Mouse (Mus musculus) forebrain, embryonic 15.5 days (tissue): Measurements from ENCODE around the gene Akain1. TPM values are rescaled to one million over a fixed set of nuclear protein-coding genes. Genes with fewer than 3 reads are reported as not detected.

Experiments used
- ATAC-seq: fragments of 200-750 bp; cut with Nextera tagmentation; replicated peaks from 2 replicates; pipeline ENCODE4 v1.8.0; 2017; ENCODE audit warnings: mild to moderate bottlenecking, moderate TSS enrichment, moderate library complexity
- H3K27ac ChIP-seq: fragments of 300-500 bp; sonication (generic); replicated peaks from 2 replicates; pipeline ENCODE4 v1.5.1; 2015; ENCODE audit warnings: mild to moderate bottlenecking, inconsistent platforms
- H3K27me3 ChIP-seq: fragments of 300-500 bp; sonication (generic); 2 replicates; pipeline ENCODE4 v1.6.1; 2015; ENCODE audit warnings: inconsistent platforms
- H3K36me3 ChIP-seq: fragments of 300-500 bp; sonication (generic); 2 replicates; pipeline ENCODE4 v1.6.1; 2015; ENCODE audit warnings: mild to moderate bottlenecking, inconsistent platforms
- H3K4me1 ChIP-seq: fragments of 300-500 bp; sonication (generic); 2 replicates; pipeline ENCODE4 v1.6.1; 2015; ENCODE audit warnings: inconsistent platforms
- H3K4me2 ChIP-seq: fragments of 300-500 bp; sonication (generic); replicated peaks from 2 replicates; pipeline ENCODE4 v1.6.1; 2015; ENCODE audit warnings: mild to moderate bottlenecking, inconsistent platforms
- H3K4me3 ChIP-seq: fragments of 300-500 bp; sonication (generic); 2 replicates; pipeline ENCODE4 v1.5.1; 2015; ENCODE audit warnings: mild to moderate bottlenecking, inconsistent platforms
- H3K9ac ChIP-seq: fragments of 300-500 bp; sonication (generic); replicated peaks from 2 replicates; pipeline ENCODE4 v1.6.1; 2015; ENCODE audit warnings: mild to moderate bottlenecking, inconsistent platforms
- H3K9me3 ChIP-seq: fragments of 300-500 bp; sonication (generic); 2 replicates; pipeline ENCODE4 v1.6.1; 2016; ENCODE audit warnings: inconsistent platforms
- WGBS: fragments of 180-500 bp; shearing (Covaris S2); methylation state at CpG from one replicate; pipeline ENCODE4 v1.1.7; 2015; ENCODE audit warnings: mixed read lengths; 5-methylcytosine and 5-hydroxymethylcytosine counted together
- polyA plus RNA-seq: library from polyadenylated mRNA; unstranded; fragments of >200 nt; fragmentation: Nextera tagmentation; extraction: Ambion mirVana; gene quantifications from 2 replicates; pipeline ENCODE4 v1.2.1, GENCODE M21; 2015

Akain1 gene
- polyA plus RNA-seq, 1 experiment from 2014 or later, result 0.36 TPM

GRCm38 (mm10) chr17:69487884-69488283 is 48.8 kb downstream of the Akain1 start:
- no peak overlapping the region for H3K9ac ChIP-seq
- no peaks in the 10 kb centered on the region for H3K27me3 ChIP-seq
- H3K4me3 ChIP-seq, result no peak overlapping the region
- no peak for ATAC-seq
- H3K4me1 ChIP-seq, result no peaks in the 10 kb centered on the region
- H3K27ac ChIP-seq, result no peak overlapping the region
- H3K9me3 ChIP-seq, result 0 out of 2 replicates have a peak, but pooled peaks cover 4% of the 10 kb centered on the region
- no peaks in the 10 kb centered on the region for H3K36me3 ChIP-seq
- no peak overlapping the region for H3K4me2 ChIP-seq
- 92% methylated on average over 6 of the region's 6 CpGs for WGBS

DNA sequence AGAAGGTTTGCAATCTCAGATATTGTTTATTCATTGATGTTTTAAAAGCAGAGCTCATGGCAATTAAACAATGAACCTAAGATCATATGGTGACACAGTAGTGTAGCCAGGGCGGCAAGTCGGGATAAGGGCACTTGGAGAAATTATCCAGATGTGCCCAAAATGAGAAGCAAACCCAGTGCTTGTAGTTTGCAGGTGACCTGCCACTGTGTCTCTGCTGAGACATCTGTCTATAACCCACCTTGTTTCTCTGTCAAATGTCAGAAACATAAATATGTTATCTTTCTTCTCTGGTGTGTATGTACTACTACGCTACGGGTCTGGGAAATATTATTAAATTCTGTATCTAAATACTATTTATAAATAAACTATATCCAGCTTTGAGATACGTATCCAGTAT is 49.7 kb downstream of the Akain1 start:
- H3K27ac ChIP-seq, result no peak overlapping the region
- no peaks in the 10 kb centered on the region for H3K27me3 ChIP-seq
- no peaks in the 10 kb centered on the region for H3K4me1 ChIP-seq
- WGBS, result 89% methylated on average over 5 of the region's 5 CpGs
- H3K4me2 ChIP-seq, result no peak overlapping the region
- H3K9me3 ChIP-seq, result no peaks in the 10 kb centered on the region
- no peaks in the 10 kb centered on the region for H3K36me3 ChIP-seq
- no peak overlapping the region for H3K4me3 ChIP-seq
- H3K9ac ChIP-seq, result no peak overlapping the region
- no peak for ATAC-seq

DNA sequence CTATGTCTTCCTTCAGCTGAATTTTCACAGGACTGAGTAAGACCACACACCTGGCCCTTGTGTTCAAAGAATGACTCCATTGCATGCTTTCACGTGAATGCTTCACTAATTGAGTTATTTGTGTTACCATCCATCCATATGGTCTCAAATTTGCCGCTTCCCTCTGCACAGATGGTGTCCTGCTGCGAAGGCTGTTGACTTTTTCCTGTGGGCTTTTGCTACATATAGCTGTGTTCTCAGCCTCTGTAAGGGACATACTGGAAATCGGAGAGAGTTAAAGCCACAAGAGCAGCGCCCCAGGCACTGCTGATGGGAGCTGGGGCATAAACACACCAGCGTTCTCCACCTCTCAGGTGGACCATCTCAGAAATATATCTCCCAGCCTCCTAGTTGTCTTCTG is 53.2 kb downstream of the Akain1 start:
- Histone ChIP-seq H3K36me3 (no peaks in the 10 kb centered on the region), H3K9me3 (no peaks in the 10 kb centered on the region), H3K27ac (no peak overlapping the region), H3K4me3 (no peak overlapping the region), H3K27me3 (no peaks in the 10 kb centered on the region), H3K4me1 (no peaks in the 10 kb centered on the region), H3K9ac (no peak overlapping the region), H3K4me2 (no peak overlapping the region)
- no peak for ATAC-seq
- WGBS, result 71% methylated on average over 6 of the region's 6 CpGs

DNA sequence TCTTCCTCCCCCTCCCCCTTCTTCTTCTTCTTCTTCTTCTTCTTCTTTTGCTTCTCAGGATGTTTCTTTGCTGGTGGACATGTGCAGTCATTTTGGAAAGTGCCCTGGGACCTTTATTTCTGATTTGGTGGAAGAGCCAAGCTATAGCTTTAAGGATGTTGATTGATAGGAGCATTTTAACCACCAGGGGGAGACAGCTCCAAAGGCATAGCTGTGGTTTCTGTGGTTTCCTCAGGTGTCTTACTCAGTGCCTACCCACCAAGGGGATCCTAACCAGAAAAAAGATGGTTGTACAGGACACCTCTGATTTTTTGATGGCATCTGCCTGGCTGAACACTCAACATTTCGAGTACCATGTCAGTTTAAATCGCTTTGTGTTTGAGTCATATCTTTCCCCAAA is 56.4 kb downstream of the Akain1 start:
- no peak for ATAC-seq
- Histone ChIP-seq H3K9ac (no peak overlapping the region), H3K36me3 (no peaks in the 10 kb centered on the region), H3K27me3 (no peaks in the 10 kb centered on the region), H3K4me3 (no peak overlapping the region), H3K9me3 (no peaks in the 10 kb centered on the region), H3K27ac (no peak overlapping the region), H3K4me1 (no peaks in the 10 kb centered on the region), H3K4me2 (no peak overlapping the region)
- WGBS, result 51% methylated on average over 2 of the region's 2 CpGs

GRCm38 (mm10) chr17:69496125-69496524 is 57.0 kb downstream of the Akain1 start:
- Histone ChIP-seq H3K27ac (no peak overlapping the region), H3K9ac (no peak overlapping the region), H3K4me2 (no peak overlapping the region), H3K4me3 (no peak overlapping the region), H3K9me3 (no peaks in the 10 kb centered on the region), H3K27me3 (no peaks in the 10 kb centered on the region), H3K4me1 (no peaks in the 10 kb centered on the region), H3K36me3 (no peaks in the 10 kb centered on the region)
- ATAC-seq, result no peak
- WGBS, result 92% methylated on average over 3 of the region's 3 CpGs

- 52% methylated on average over 4 of the region's 4 CpGs for whole genome bisulfite sequencing
- Histone ChIP-seq H3K4me2 (no peak overlapping the region), H3K9ac (no peak overlapping the region), H3K36me3 (no peaks in the 10 kb centered on the region), H3K9me3 (no peaks in the 10 kb centered on the region), H3K4me3 (no peak overlapping the region), H3K4me1 (no peaks in the 10 kb centered on the region), H3K27ac (no peak overlapping the region), H3K27me3 (no peaks in the 10 kb centered on the region)
- ATAC-seq, result no peak
These were observed 58.2 kb downstream of the Akain1 start for GRCm38 (mm10) chr17:69497315-69497714.

GRCm38 (mm10) chr17:69498913-69499312 is 59.8 kb downstream of the Akain1 start:
- no peak overlapping the region for H3K4me2 ChIP-seq
- no peaks in the 10 kb centered on the region for H3K27me3 ChIP-seq
- no peak for ATAC-seq
- 33% methylated on average over 2 of the region's 2 CpGs for WGBS
- no peak overlapping the region for H3K27ac ChIP-seq
- no peaks in the 10 kb centered on the region for H3K36me3 ChIP-seq
- H3K9ac ChIP-seq, result no peak overlapping the region
- no peaks in the 10 kb centered on the region for H3K9me3 ChIP-seq
- H3K4me1 ChIP-seq, result no peaks in the 10 kb centered on the region
- no peak overlapping the region for H3K4me3 ChIP-seq

DNA sequence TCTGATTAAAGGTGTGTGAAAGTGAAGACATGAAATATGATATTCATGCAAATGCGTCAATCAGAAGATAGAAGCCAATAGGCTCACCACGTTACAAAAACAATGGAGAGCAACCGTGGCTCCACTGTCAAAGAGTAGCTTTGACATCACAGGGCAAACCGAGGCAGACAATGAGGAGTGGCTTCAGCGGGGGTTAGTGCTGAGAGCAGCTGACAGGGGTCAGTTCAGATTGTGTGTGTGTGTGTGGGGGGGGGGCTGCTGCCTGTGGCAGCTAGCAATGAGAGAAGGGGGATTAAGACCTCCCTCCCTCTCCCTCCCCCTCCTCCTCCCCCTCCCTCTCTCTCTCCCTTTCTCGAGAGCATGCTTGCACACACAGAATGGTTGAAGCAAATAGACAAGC is 60.3 kb downstream of the Akain1 start:
- 16% methylated on average over 6 of the region's 6 CpGs for WGBS

GRCm38 (mm10) chr17:69506070-69506469 is 66.9 kb downstream of the Akain1 start:
- Histone ChIP-seq H3K9ac (no peak overlapping the region), H3K36me3 (no peaks in the 10 kb centered on the region), H3K4me1 (no peaks in the 10 kb centered on the region), H3K9me3 (no peaks in the 10 kb centered on the region), H3K27ac (no peak overlapping the region), H3K4me2 (no peak overlapping the region), H3K4me3 (no peak overlapping the region), H3K27me3 (no peaks in the 10 kb centered on the region)
- ATAC-seq, result no peak
- WGBS, result 40% methylated on average over 3 of the region's 3 CpGs

More for the DNA sequence above, 60.3 kb downstream of the Akain1 start:
- H3K36me3 ChIP-seq, result no peaks in the 10 kb centered on the region
- no peak overlapping the region for H3K9ac ChIP-seq
- H3K27me3 ChIP-seq, result no peaks in the 10 kb centered on the region
- no peaks in the 10 kb centered on the region for H3K4me1 ChIP-seq
- no peaks in the 10 kb centered on the region for H3K9me3 ChIP-seq
- no peak overlapping the region for H3K4me3 ChIP-seq
- H3K27ac ChIP-seq, result no peak overlapping the region
- H3K4me2 ChIP-seq, result no peak overlapping the region
- no peak for ATAC-seq

GRCm38 (mm10) chr17:69516344-69516907 is 77.3 kb downstream of the Akain1 start:
- Histone ChIP-seq H3K9me3 (no peaks in the 10 kb centered on the region), H3K4me2 (no peak overlapping the region), H3K36me3 (no peaks in the 10 kb centered on the region), H3K27ac (no peak overlapping the region), H3K27me3 (no peaks in the 10 kb centered on the region), H3K4me3 (no peak overlapping the region), H3K9ac (no peak overlapping the region), H3K4me1 (no peaks in the 10 kb centered on the region)
- no peak for ATAC-seq
- WGBS, result 88% methylated on average over 4 of the region's 4 CpGs

DNA sequence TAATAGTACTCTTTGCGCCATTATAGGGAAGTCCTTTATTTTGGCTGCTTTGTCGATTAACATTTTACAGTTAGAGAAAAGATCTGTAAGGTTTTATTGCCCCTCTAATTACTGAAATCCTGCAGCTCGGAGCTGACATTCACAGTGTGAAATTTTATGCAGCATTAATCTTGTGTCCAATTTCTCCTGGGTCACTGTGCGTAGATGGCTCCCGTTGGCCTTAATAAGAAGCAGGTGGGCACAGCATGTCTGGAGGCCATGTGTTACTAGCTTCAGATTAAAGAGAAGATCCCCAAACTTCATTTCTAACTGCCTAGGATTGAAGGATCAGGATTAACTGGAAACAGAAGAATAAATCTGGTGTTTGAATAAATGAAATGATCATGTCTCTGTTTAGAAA is 92.3 kb downstream of the Akain1 start:
- Histone ChIP-seq H3K27me3 (no peaks in the 10 kb centered on the region), H3K36me3 (no peaks in the 10 kb centered on the region), H3K4me2 (no peak overlapping the region), H3K9ac (no peak overlapping the region), H3K27ac (no peak overlapping the region), H3K4me3 (no peak overlapping the region), H3K4me1 (no peaks in the 10 kb centered on the region), H3K9me3 (no peaks in the 10 kb centered on the region)
- 57% methylated on average over 5 of the region's 5 CpGs for WGBS
- ATAC-seq, result no peak
